Mouse (Mus musculus) ES-CJ7 (cell line): Measurements from ENCODE around the gene Srarp.

Experiments used
- DNase-seq: peaks from one replicate; pipeline ENCODE4 v3.0.0; 2011; ENCODE audit warnings: low read depth, low spot score

Gene Srarp

GRCm38 (mm10) chr4:141389366-141390150, 46.3 kb downstream of the Srarp start:
- peak; percentile 50 for DNase-seq

- DNase-seq: no peak
These were observed 48.0 kb downstream of the Srarp start for GRCm38 (mm10) chr4:141387933-141388332.

- DNase-seq: peak; percentile 72
These were observed 48.7 kb downstream of the Srarp start for GRCm38 (mm10) chr4:141387093-141387784.

GRCm38 (mm10) chr4:141386150-141386549, 49.8 kb downstream of the Srarp start:
- DNase-seq: peak; percentile 50

GRCm38 (mm10) chr4:141385275-141385674, 50.6 kb downstream of the Srarp start:
- DNase-seq: peak; percentile 92
